12 mouse cellular contexts compared by ENCODE assay signal in genomic region chr3:59243384-59243783, GRCm38 (mm10). TPM values are rescaled to one million over a fixed set of nuclear protein-coding genes. Genes with fewer than 3 reads are reported as not detected.
DNase-seq lines count a peak whose midpoint lies in the region; ATAC-seq lines count a peak whose summit lies in the region.
"Had no signal": no experiment of that assay in that cellular context is flagged by ENCODE, and none has a peak within 500 bp of the region (broad histone marks: within the 10 kb centered on the region; RNA-seq: fewer than 3 reads in every experiment).

No protein-coding gene starts in this region.

- H3K9ac ChIP-seq in heart, embryonic 16.5 days (ENCODE audit: low read length) = no peak overlapping the region
- H3K9ac ChIP-seq: stomach, embryonic 15.5 days had no signal

- H3K9me3 ChIP-seq in heart, embryonic 16.5 days (replicated peaks; ENCODE audit: control insufficient read depth, low read length) = no peaks in the 10 kb centered on the region
- H3K9me3 ChIP-seq: stomach, embryonic 15.5 days had no signal

- no peaks in the 10 kb centered on the region for H3K27me3 ChIP-seq in heart, embryonic 16.5 days (ENCODE audit: control insufficient read depth, insufficient read depth, low read length)
- H3K27me3 ChIP-seq: stomach, embryonic 15.5 days had no signal

- H3K4me1 ChIP-seq in heart, embryonic 16.5 days (ENCODE audit: control insufficient read depth, insufficient read depth, low read length) = peaks cover 11% of the 10 kb centered on the region
- H3K4me1 ChIP-seq: stomach, embryonic 15.5 days had no signal

- H3K36me3 ChIP-seq in heart, embryonic 16.5 days (ENCODE audit: control insufficient read depth, insufficient read depth) = no peaks in the 10 kb centered on the region
- H3K36me3 ChIP-seq: stomach, embryonic 15.5 days had no signal

- WGBS in heart, embryonic 16.5 days = 40% methylated on average over 6 of the region's 6 CpGs

- DNase-seq in heart, adult 8-10 months (ENCODE audit: low spot score) = no peak
- DNase-seq in cerebellum, adult 18-20 months = peak; percentile 58 to 75
- peak; percentile 77 to 86 for DNase-seq in layer of hippocampus, adult 18-20 months (ENCODE audit: low spot score in 2 of 2)
- peak; percentile 23 for DNase-seq in ovary, postnatal 36 days (ENCODE audit: low spot score)
- no peak for DNase-seq in spleen, postnatal 14 days (ENCODE audit: low spot score in 2 of 2)
- no peak for DNase-seq in spleen, adult 18-20 months
- DNase-seq in kidney, postnatal 36 days = no peak
- DNase-seq: gastrocnemius, postnatal 10 days had no signal

- no peak overlapping the region for H3K4me3 ChIP-seq in heart, embryonic 16.5 days (ENCODE audit: low read length)
- H3K4me3 ChIP-seq: stomach, embryonic 15.5 days had no signal

- no peak for ATAC-seq in heart, embryonic 16.5 days (replicated peaks; ENCODE audit: extremely low read depth, insufficient read depth, low FRiP score)
- ATAC-seq: CD4-positive, CD25-positive, alpha-beta regulatory T cell, adult 4 months had no signal

- H3K27ac ChIP-seq in heart, embryonic 16.5 days (ENCODE audit: low read length) = peak overlapping the region; percentile 23; the same call in 1 of the 2 replicates
- H3K27ac ChIP-seq: stomach, embryonic 15.5 days had no signal

- no peak overlapping the region for H3K4me2 ChIP-seq in heart, embryonic 16.5 days (ENCODE audit: low read depth, low read length)
- H3K4me2 ChIP-seq: stomach, embryonic 15.5 days had no signal

RNA-seq across cellular contexts. Expression of gene P2ry12, which starts 19.3 kb away (rescaled TPM):
- polyA plus RNA-seq in heart, embryonic 16.5 days (2015; fragmentation: Nextera tagmentation; extraction: Ambion mirVana) = 0.94 and 1.0 TPM in 2 replicates
- total RNA-seq in heart, adult 8-10 months (2022) = 1 to 10 TPM; 1.2 to 5.1 (median 4.4) TPM
- 10 to 100 TPM; 42.4 to 44.3 TPM for total RNA-seq in layer of hippocampus, adult 18-20 months (2021)
- total RNA-seq: common myeloid progenitor, adult 5-6 weeks had no signal

RNA-seq across cellular contexts. Expression of gene P2ry13, which starts 32.7 kb away (rescaled TPM):
- 0.85 and 1.1 TPM in 2 replicates for polyA plus RNA-seq in heart, embryonic 16.5 days (2015; fragmentation: Nextera tagmentation; extraction: Ambion mirVana)
- total RNA-seq in heart, adult 8-10 months (2022) = 1 to 10 TPM in 1 of 4 experiments, under 1 TPM in 3; 0.49 to 1.4 (median 0.76) TPM
- 1 to 10 TPM; 7.9 to 9.8 TPM for total RNA-seq in layer of hippocampus, adult 18-20 months (2021)

RNA-seq across cellular contexts. Expression of gene Gpr87, which starts 48.5 kb away (rescaled TPM):
- 0.36 and 1.1 TPM in 2 replicates for polyA plus RNA-seq in heart, embryonic 16.5 days (2015; fragmentation: Nextera tagmentation; extraction: Ambion mirVana)
- total RNA-seq in heart, adult 8-10 months (2022) = not detected
- total RNA-seq in layer of hippocampus, adult 18-20 months (2021) = not detected
- total RNA-seq: gastrocnemius, postnatal 10 days had no signal
- polyA plus RNA-seq: CD4-positive, CD25-positive, alpha-beta regulatory T cell, adult 4 months had no signal

Comparison
In these comparisons a context has a peak if more than half of its experiments do, and no peak if none do; other contexts are left out.
1. DNase-seq: peak in cerebellum, adult 18-20 months (2 of 2), layer of hippocampus, adult 18-20 months (2 of 2) and ovary, postnatal 36 days (single experiment); none in heart, adult 8-10 months (single experiment), spleen, postnatal 14 days (0 of 2), spleen, adult 18-20 months (0 of 2) and kidney, postnatal 36 days (0 of 2).
2. RNA of gene P2ry12, which starts 19.3 kb away (total RNA-seq): 42.4 to 44.3 TPM in layer of hippocampus, adult 18-20 months; 1.2 to 5.1 TPM in heart, adult 8-10 months; every median in the first group is over 4 times any median in the second.